Mouse (Mus musculus): ENCODE measurements around the gene Kcnk12.

Kcnk12 gene

GRCm38 (mm10) chr17:87787711-87788110, 10.1 kb downstream of the Kcnk12 start:
- no peak for DNase-seq (ENCODE audit: extremely low read depth, insufficient read length, low spot score)

- no peak for DNase-seq (ENCODE audit: extremely low read depth, insufficient read length, low spot score)
Measured at GRCm38 (mm10) chr17:87785721-87786120, 12.1 kb downstream of the Kcnk12 start.

GRCm38 (mm10) chr17:87784911-87785310, 12.9 kb downstream of the Kcnk12 start:
- no peak for DNase-seq (ENCODE audit: extremely low read depth, insufficient read length, low spot score)

GRCm38 (mm10) chr17:87784141-87784831, 13.5 kb downstream of the Kcnk12 start:
- no peak for DNase-seq (ENCODE audit: extremely low read depth, insufficient read length, low spot score)

- no peak for DNase-seq (ENCODE audit: extremely low read depth, insufficient read length, low spot score)
Measured at GRCm38 (mm10) chr17:87781244-87781643, 16.6 kb downstream of the Kcnk12 start.

GRCm38 (mm10) chr17:87780164-87780563, 17.6 kb downstream of the Kcnk12 start:
- DNase-seq (ENCODE audit: extremely low read depth, insufficient read length, low spot score): no peak

- no peak for DNase-seq (ENCODE audit: extremely low read depth, insufficient read length, low spot score)
Measured at GRCm38 (mm10) chr17:87774982-87775381, 22.8 kb downstream of the Kcnk12 start.

- DNase-seq (ENCODE audit: extremely low read depth, insufficient read length, low spot score): no peak
Measured at GRCm38 (mm10) chr17:87773175-87773574, 24.6 kb downstream of the Kcnk12 start.

- DNase-seq (ENCODE audit: extremely low read depth, insufficient read length, low spot score): peak; percentile 80
Measured at GRCm38 (mm10) chr17:87770766-87771165, 27.0 kb downstream of the Kcnk12 start.

- DNase-seq (ENCODE audit: extremely low read depth, insufficient read length, low spot score): no peak
Measured at GRCm38 (mm10) chr17:87766888-87767287, 30.9 kb downstream of the Kcnk12 start.

- DNase-seq (ENCODE audit: extremely low read depth, insufficient read length, low spot score): no peak
Measured at GRCm38 (mm10) chr17:87765031-87765430, 32.8 kb downstream of the Kcnk12 start.

GRCm38 (mm10) chr17:87763146-87763545, 34.6 kb downstream of the Kcnk12 start:
- DNase-seq (ENCODE audit: extremely low read depth, insufficient read length, low spot score): peak; percentile 39

- DNase-seq (ENCODE audit: extremely low read depth, insufficient read length, low spot score): no peak
Measured at GRCm38 (mm10) chr17:87760315-87760714, 37.5 kb downstream of the Kcnk12 start.

- DNase-seq (ENCODE audit: extremely low read depth, insufficient read length, low spot score): no peak
Measured at GRCm38 (mm10) chr17:87745926-87746888, 51.6 kb downstream of the Kcnk12 start.

GRCm38 (mm10) chr17:87744985-87745925, 52.5 kb downstream of the Kcnk12 start:
- DNase-seq (ENCODE audit: extremely low read depth, insufficient read length, low spot score): no peak

GRCm38 (mm10) chr17:87739835-87740234, 58.0 kb downstream of the Kcnk12 start:
- DNase-seq (ENCODE audit: extremely low read depth, insufficient read length, low spot score): no peak

GRCm38 (mm10) chr17:87737144-87737543, 60.6 kb downstream of the Kcnk12 start:
- DNase-seq (ENCODE audit: extremely low read depth, insufficient read length, low spot score): no peak

- DNase-seq (ENCODE audit: extremely low read depth, insufficient read length, low spot score): no peak
Measured at GRCm38 (mm10) chr17:87734471-87734870, 63.3 kb downstream of the Kcnk12 start.

- DNase-seq (ENCODE audit: extremely low read depth, insufficient read length, low spot score): no peak
Measured at GRCm38 (mm10) chr17:87731962-87732361, 65.8 kb downstream of the Kcnk12 start.

GRCm38 (mm10) chr17:87726489-87727356, 71.1 kb downstream of the Kcnk12 start:
- no peak for DNase-seq (ENCODE audit: extremely low read depth, insufficient read length, low spot score)
